14 mouse cellular contexts compared by ENCODE assay signal in genomic region chr2:92605995-92606394, GRCm38 (mm10). TPM values are rescaled to one million over a fixed set of nuclear protein-coding genes. Genes with fewer than 3 reads are reported as not detected.
DNase-seq lines count a peak whose midpoint lies in the region; ATAC-seq and TF ChIP-seq lines count a peak whose summit lies in the region.
"Had no signal": no experiment of that assay in that cellular context is flagged by ENCODE, and none has a peak within 500 bp of the region (broad histone marks: within the 10 kb centered on the region; RNA-seq: fewer than 3 reads in every experiment).

No protein-coding gene starts in this region.

- peaks cover 22% of the 10 kb centered on the region for H3K4me1 ChIP-seq in kidney, embryonic 14.5 days (ENCODE audit: control insufficient read depth, insufficient read depth, low read length)
- H3K4me1 ChIP-seq in kidney, adult 2 months (ENCODE audit: control insufficient read depth, insufficient read depth, low read length) = no peaks in the 10 kb centered on the region
- no peaks in the 10 kb centered on the region for H3K4me1 ChIP-seq in cerebellum, adult 2 months (ENCODE audit: control insufficient read depth, insufficient read depth, low read length)
- H3K4me1 ChIP-seq: liver, embryonic 13.5 days had no signal

- H3K9me3 ChIP-seq in kidney, embryonic 14.5 days (ENCODE audit: control insufficient read depth, low read length) = no peaks in the 10 kb centered on the region
- H3K9me3 ChIP-seq: liver, embryonic 13.5 days; midbrain, embryonic 15.5 days had no signal

- H3K27ac ChIP-seq in kidney, embryonic 14.5 days (ENCODE audit: low read depth, low read length) = no peak overlapping the region
- H3K27ac ChIP-seq in kidney, adult 2 months (ENCODE audit: insufficient read depth, low read depth, low read length) = no peak overlapping the region
- no peak overlapping the region for H3K27ac ChIP-seq in cerebellum, adult 2 months (ENCODE audit: insufficient read depth, low read length)
- H3K27ac ChIP-seq: hindbrain, postnatal 0 days; liver, embryonic 13.5 days; midbrain, embryonic 15.5 days had no signal

- H3K27me3 ChIP-seq in kidney, embryonic 14.5 days (ENCODE audit: control insufficient read depth, insufficient read depth, low read length) = peaks cover 4% of the 10 kb centered on the region; the same call in 1 of the 2 replicates
- no peaks in the 10 kb centered on the region for H3K27me3 ChIP-seq in kidney, adult 2 months (replicated peaks; ENCODE audit: control insufficient read depth, insufficient read depth, low read length)
- H3K27me3 ChIP-seq in cerebellum, adult 2 months (ENCODE audit: control insufficient read depth, insufficient read depth, low read length) = no peaks in the 10 kb centered on the region
- H3K27me3 ChIP-seq: midbrain, embryonic 15.5 days had no signal

- no peak for TF ChIP-seq POLR2A in kidney, adult 2 months (IDR thresholded peaks at IDR 0.05; ENCODE audit: low read depth, low read length)
- TF ChIP-seq POLR2A in cerebellum, adult 2 months (IDR thresholded peaks at IDR 0.05; ENCODE audit: borderline replicate concordance, insufficient read depth, low read length) = no peak

- 68% methylated on average over 5 of the region's 5 CpGs for WGBS in kidney, embryonic 14.5 days
- 51% methylated on average over 5 of the region's 5 CpGs for WGBS in kidney, adult 2 months
- 60% methylated on average over 5 of the region's 5 CpGs for WGBS in cerebellum, adult 2 months

- ATAC-seq in kidney, embryonic 14.5 days (ENCODE audit: low FRiP score, low TSS enrichment) = no peak
- ATAC-seq: hindbrain, postnatal 0 days; midbrain, embryonic 15.5 days had no signal

- peak; percentile 47 for DNase-seq in adrenal gland, postnatal 10 days
- no peak for DNase-seq in adrenal gland, adult 2 months
- peak; percentile 21 for DNase-seq in kidney, adult 18-20 months
- DNase-seq in kidney, adult 2 months = peak; percentile 63
- peak; percentile 51 for DNase-seq in lung, postnatal 14 days
- no peak for DNase-seq in cerebellum, postnatal 36 days
- DNase-seq in cerebellum, adult 2 months = no peak
- DNase-seq: embryo, embryonic 11 days; gastrocnemius, postnatal 36 days; layer of hippocampus, postnatal 36 days; liver, embryonic 13.5 days had no signal

- no peak overlapping the region for H3K4me3 ChIP-seq in kidney, embryonic 14.5 days (ENCODE audit: low read length)
- no peak overlapping the region for H3K4me3 ChIP-seq in kidney, adult 2 months (ENCODE audit: insufficient read depth, low read depth, low read length)
- H3K4me3 ChIP-seq in cerebellum, adult 2 months (replicated peaks; ENCODE audit: insufficient read depth, low read depth, low read length) = no peak overlapping the region
- H3K4me3 ChIP-seq: liver, embryonic 13.5 days; midbrain, embryonic 15.5 days had no signal

- TF ChIP-seq CTCF in kidney, adult 2 months (conservative IDR thresholded peaks at IDR 0.05; ENCODE audit: insufficient read depth, insufficient read length, low read depth, low read length) = no peak
- TF ChIP-seq CTCF in cerebellum, adult 2 months (IDR thresholded peaks at IDR 0.05; ENCODE audit: borderline replicate concordance, insufficient read depth, low read depth, low read length) = no peak

- no peak overlapping the region for H3K9ac ChIP-seq in kidney, embryonic 14.5 days (ENCODE audit: low read depth, low read length)
- H3K9ac ChIP-seq: liver, embryonic 13.5 days; midbrain, embryonic 15.5 days had no signal

- H3K36me3 ChIP-seq in kidney, embryonic 14.5 days (ENCODE audit: control insufficient read depth, insufficient read depth, low read length) = no peaks in the 10 kb centered on the region
- no peaks in the 10 kb centered on the region for H3K36me3 ChIP-seq in kidney, adult 2 months (ENCODE audit: control insufficient read depth, insufficient read depth, low read length)
- H3K36me3 ChIP-seq: liver, embryonic 13.5 days; midbrain, embryonic 15.5 days had no signal

- H3K4me2 ChIP-seq in kidney, embryonic 14.5 days (replicated peaks; ENCODE audit: low read depth, low read length) = no peak overlapping the region
- H3K4me2 ChIP-seq: liver, embryonic 13.5 days had no signal

RNA-seq across cellular contexts. Expression of gene Chst1, which starts 6.5 kb away (rescaled TPM):
- total RNA-seq in adrenal gland, postnatal 10 days (2021) = 10 to 100 TPM in 1 of 2 experiments, 1 to 10 TPM in 1; 9.6 to 13.0 TPM
- total RNA-seq in adrenal gland, adult 2 months (2021) = 10 to 100 TPM; 15.3 to 18.8 TPM
- 22.8 and 40.7 TPM in 2 replicates for polyA plus RNA-seq in adrenal gland, adult 2 months (2012; rRNA removed)
- 5.0 and 6.4 TPM in 2 replicates for polyA plus RNA-seq in kidney, embryonic 14.5 days (2014; fragmentation: Nextera tagmentation; extraction: Ambion mirVana)
- polyA plus RNA-seq in kidney, adult 2 months (2012; rRNA removed) = 10.7 and 10.9 TPM in 2 replicates
- 50.3 and 57.7 TPM in 2 replicates for polyA plus RNA-seq in cerebellum, adult 2 months (2012; rRNA removed)

Comparison
In these comparisons a context has a peak if more than half of its experiments do, and no peak if none do; other contexts are left out.
1. DNase-seq: peak in adrenal gland, postnatal 10 days (single experiment), kidney, adult 18-20 months (single experiment), kidney, adult 2 months (single experiment) and lung, postnatal 14 days (single experiment); none in adrenal gland, adult 2 months (single experiment), cerebellum, postnatal 36 days (0 of 2) and cerebellum, adult 2 months (0 of 2).